ENCODE assay signal across 28 mouse cellular contexts in the genomic region with DNA sequence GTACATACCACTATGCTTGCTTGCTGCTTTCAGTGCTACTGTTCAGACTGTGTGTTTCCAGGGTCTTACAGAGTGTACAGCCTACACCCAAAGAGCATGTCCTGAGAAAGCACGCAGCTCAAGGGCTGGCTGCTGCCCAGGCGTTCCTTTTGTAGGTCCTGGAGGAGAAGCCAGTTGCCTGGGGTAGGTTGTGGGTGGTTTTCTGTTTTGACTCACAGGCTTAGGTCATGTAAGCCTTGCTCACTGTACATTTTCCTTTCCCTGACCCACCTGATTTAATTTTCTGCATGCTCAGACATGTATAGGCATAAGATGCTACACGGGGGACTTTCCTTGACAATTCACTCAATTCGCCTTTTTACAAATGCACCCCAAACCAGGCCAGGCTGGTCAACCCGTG.
"Had no signal": no experiment of that assay in that cellular context is flagged by ENCODE, and none has a peak within 500 bp of the region (broad histone marks: within the 10 kb centered on the region; RNA-seq: fewer than 3 reads in every experiment).

No protein-coding gene starts in this region.

- H3K27me3 ChIP-seq: embryonic facial prominence, embryonic 12.5 days; embryonic facial prominence, embryonic 13.5 days; embryonic facial prominence, embryonic 15.5 days; forebrain, embryonic 12.5 days; forebrain, embryonic 13.5 days; forebrain, embryonic 15.5 days had no signal

- H3K36me3 ChIP-seq: embryonic facial prominence, embryonic 10.5 days; embryonic facial prominence, embryonic 12.5 days; embryonic facial prominence, embryonic 13.5 days; embryonic facial prominence, embryonic 15.5 days; forebrain, embryonic 10.5 days; forebrain, embryonic 12.5 days; forebrain, embryonic 15.5 days; heart, embryonic 10.5 days had no signal

- H3K4me1 ChIP-seq: embryonic facial prominence, embryonic 10.5 days; embryonic facial prominence, embryonic 12.5 days; embryonic facial prominence, embryonic 15.5 days; forebrain, embryonic 10.5 days; forebrain, embryonic 12.5 days; forebrain, embryonic 13.5 days; heart, embryonic 10.5 days had no signal

- H3K9me3 ChIP-seq: embryonic facial prominence, embryonic 10.5 days; embryonic facial prominence, embryonic 12.5 days; embryonic facial prominence, embryonic 13.5 days; embryonic facial prominence, embryonic 15.5 days; forebrain, embryonic 10.5 days; forebrain, embryonic 12.5 days; forebrain, embryonic 13.5 days; forebrain, embryonic 15.5 days; heart, embryonic 10.5 days had no signal

- H3K9ac ChIP-seq: embryonic facial prominence, embryonic 12.5 days; embryonic facial prominence, embryonic 13.5 days; embryonic facial prominence, embryonic 15.5 days; forebrain, embryonic 12.5 days; forebrain, embryonic 13.5 days; forebrain, embryonic 15.5 days; forebrain, postnatal 0 days had no signal

- DNase-seq: cerebellum, adult 9-10 months; cerebellum, adult 9-11 months; cerebellum, postnatal 10 days; cerebellum, postnatal 14 days; cerebellum, postnatal 25 days; cerebellum, postnatal 36 days; forebrain, postnatal 0 days; gastrocnemius, adult 2 months; gastrocnemius, postnatal 10 days; gastrocnemius, postnatal 14 days; gastrocnemius, postnatal 25 days; gastrocnemius, postnatal 36 days; heart, adult 11 months; heart, adult 18-20 months; heart, adult 2 months had no signal

- H3K4me3 ChIP-seq: embryonic facial prominence, embryonic 10.5 days; embryonic facial prominence, embryonic 12.5 days; embryonic facial prominence, embryonic 13.5 days; embryonic facial prominence, embryonic 15.5 days; erythroblast, embryonic 14.5 days; forebrain, embryonic 10.5 days; forebrain, embryonic 12.5 days; forebrain, embryonic 13.5 days; forebrain, embryonic 15.5 days; gastrocnemius, adult 2 months; heart, adult 2 months; heart, embryonic 10.5 days had no signal

- H3K27ac ChIP-seq: embryonic facial prominence, embryonic 10.5 days; embryonic facial prominence, embryonic 12.5 days; embryonic facial prominence, embryonic 13.5 days; embryonic facial prominence, embryonic 15.5 days; forebrain, embryonic 10.5 days; forebrain, embryonic 12.5 days; forebrain, embryonic 13.5 days; forebrain, embryonic 15.5 days; gastrocnemius, adult 2 months; heart, adult 2 months; heart, embryonic 10.5 days had no signal

- ATAC-seq: forebrain, embryonic 13.5 days; forebrain, embryonic 14.5 days; forebrain, embryonic 15.5 days; forebrain, embryonic 16.5 days; forebrain, postnatal 0 days had no signal

- H3K4me2 ChIP-seq: embryonic facial prominence, embryonic 12.5 days; embryonic facial prominence, embryonic 13.5 days; embryonic facial prominence, embryonic 15.5 days; forebrain, embryonic 12.5 days; forebrain, embryonic 13.5 days; forebrain, embryonic 15.5 days; heart, embryonic 11.5 days had no signal
